Mouse (Mus musculus) CH12.LX (cell line): ENCODE results near the gene Ccdc141. TPM values are rescaled to one million over a fixed set of nuclear protein-coding genes. Genes with fewer than 3 reads are reported as not detected.

Experiments used
- DNase-seq: peaks from one replicate; pipeline ENCODE4 v3.0.0-alpha.2; 2013; ENCODE audit errors: extremely low read depth
- H3K27ac ChIP-seq: 2 replicates; pipeline ENCODE4 v1.5.1; 2012; ENCODE audit warnings: low read depth, mild to moderate bottlenecking, control low read depth, moderate library complexity; ENCODE audit not compliant: insufficient read depth
- H3K27me3 ChIP-seq: replicated peaks from 2 replicates; pipeline ENCODE3; 2012; ENCODE audit warnings: inconsistent platforms
- H3K36me3 ChIP-seq, 2 experiments: replicated peaks in 1 of 2; 2 replicates each; pipeline versions ENCODE3 to v1.6.1; 2012; ENCODE audit warnings: inconsistent platforms in 1 of 2, low read length in 1 of 2, mild to moderate bottlenecking in 1 of 2, mixed read lengths in 1 of 2, moderate library complexity in 1 of 2; ENCODE audit not compliant: control insufficient read depth in 1 of 2, insufficient read depth in 1 of 2
- H3K4me1 ChIP-seq, 2 experiments: 2 replicates each; pipeline ENCODE4 v1.6.1; 2012; ENCODE audit warnings: inconsistent platforms in 1 of 2, moderate library complexity in 1 of 2; ENCODE audit not compliant: insufficient read depth in 2 of 2, control insufficient read depth in 1 of 2
- H3K4me2 ChIP-seq: 2 replicates; pipeline ENCODE4 v1.6.1; 2012; ENCODE audit warnings: low read depth, mild to moderate bottlenecking, control low read depth; ENCODE audit not compliant: poor library complexity, insufficient read depth, severe bottlenecking
- H3K4me3 ChIP-seq, 3 experiments: fragments of 150-350 bp in 1 of 3; sonication (generic) in 1 of 3; replicated peaks in 1 of 3; 2 replicates each; pipeline versions ENCODE3 to v1.5.1; 2011 to 2012; ENCODE audit warnings: low read depth in 2 of 3, low read length in 2 of 3, mild to moderate bottlenecking in 2 of 3, moderate library complexity in 2 of 3, control low read depth in 1 of 3, improper control_type of control experiment in 1 of 3, inconsistent platforms in 1 of 3, mixed read lengths in 1 of 3; ENCODE audit not compliant: poor library complexity in 1 of 3
- H3K79me2 ChIP-seq: replicated peaks from 2 replicates; pipeline ENCODE4 v1.6.1; 2012; ENCODE audit warnings: mild to moderate bottlenecking, moderate library complexity; ENCODE audit not compliant: control insufficient read depth, poor library complexity, insufficient read depth, severe bottlenecking; ENCODE audit errors: extremely low read depth
- H3K9ac ChIP-seq: 2 replicates; pipeline ENCODE4 v1.6.1; 2012; ENCODE audit warnings: low read depth, mild to moderate bottlenecking, control low read depth, moderate library complexity; ENCODE audit not compliant: insufficient read depth
- H3K9me3 ChIP-seq: replicated peaks from 2 replicates; pipeline ENCODE3; 2012; ENCODE audit warnings: low read length, inconsistent platforms, mixed read lengths
- CHD2 ChIP-seq: IDR thresholded peaks from 2 replicates; pipeline ENCODE4 v1.6.1; 2011; ENCODE audit warnings: low read length, improper control_type of control experiment
- CTCF ChIP-seq, 2 experiments: IDR thresholded peaks in 1 of 2; conservative IDR thresholded peaks in 1 of 2; 2 replicates each; pipeline ENCODE4 v1.5.1; 2011 to 2012; ENCODE audit warnings: low read depth in 2 of 2, low read length in 2 of 2, improper control_type of control experiment in 1 of 2, inconsistent platforms in 1 of 2, mild to moderate bottlenecking in 1 of 2, moderate library complexity in 1 of 2
- E2F4 ChIP-seq: IDR thresholded peaks from 2 replicates; pipeline ENCODE4 v1.6.1; 2011; ENCODE audit warnings: low read depth, low read length, improper control_type of control experiment; ENCODE audit not compliant: insufficient replicate concordance
- ELF1 ChIP-seq: IDR thresholded peaks from 2 replicates; pipeline ENCODE4 v1.6.1; 2014; ENCODE audit warnings: low read depth, mild to moderate bottlenecking, inconsistent platforms, low read length, improper control_type of control experiment
- EP300 ChIP-seq: IDR thresholded peaks from 2 replicates; pipeline ENCODE4 v1.6.1; 2011; ENCODE audit warnings: low read length, improper control_type of control experiment
- ETS1 ChIP-seq: conservative IDR thresholded peaks from 2 replicates; pipeline ENCODE4 v1.6.1; 2012; ENCODE audit warnings: low read depth, mild to moderate bottlenecking, inconsistent platforms, low read length, improper control_type of control experiment, moderate library complexity
- GABPA ChIP-seq: IDR thresholded peaks from 2 replicates; pipeline ENCODE4 v1.6.1; 2012; ENCODE audit warnings: low read depth, low read length, improper control_type of control experiment, inconsistent platforms; ENCODE audit not compliant: insufficient replicate concordance
- HCFC1 ChIP-seq: IDR thresholded peaks from 2 replicates; pipeline ENCODE4 v1.6.1; 2012; ENCODE audit warnings: low read depth, mild to moderate bottlenecking, inconsistent platforms, low read length, improper control_type of control experiment
- IRF4 ChIP-seq: IDR thresholded peaks from 2 replicates; pipeline ENCODE4 v1.6.1; 2014; ENCODE audit warnings: low read depth, mild to moderate bottlenecking, inconsistent platforms, low read length, improper control_type of control experiment
- JUN ChIP-seq: IDR thresholded peaks from 2 replicates; pipeline ENCODE4 v1.6.1; 2011; ENCODE audit warnings: low read depth, mild to moderate bottlenecking, low read length, improper control_type of control experiment, moderate library complexity; ENCODE audit not compliant: insufficient read depth
- JUND ChIP-seq: conservative IDR thresholded peaks from 2 replicates; pipeline ENCODE4 v1.6.1; 2011; ENCODE audit warnings: low read depth, low read length, improper control_type of control experiment
- KAT2A ChIP-seq: IDR thresholded peaks from 2 replicates; pipeline ENCODE4 v1.6.1; 2012; ENCODE audit warnings: low read length, improper control_type of control experiment, inconsistent platforms; ENCODE audit not compliant: insufficient replicate concordance
- MAFK ChIP-seq: IDR thresholded peaks from 2 replicates; pipeline ENCODE4 v1.6.1; 2011; ENCODE audit warnings: low read length, improper control_type of control experiment; ENCODE audit not compliant: insufficient replicate concordance
- MAX ChIP-seq: IDR thresholded peaks from 2 replicates; pipeline ENCODE4 v1.6.1; 2011; ENCODE audit warnings: low read length, improper control_type of control experiment
- MYC ChIP-seq: IDR thresholded peaks from 2 replicates; pipeline ENCODE4 v1.6.1; 2011; ENCODE audit warnings: low read depth, mild to moderate bottlenecking, improper control_type of control experiment, low read length
- NELFE ChIP-seq: IDR thresholded peaks from 2 replicates; pipeline ENCODE4 v1.6.1; 2011; ENCODE audit warnings: low read depth, low read length, improper control_type of control experiment
- PAX5 ChIP-seq: IDR thresholded peaks from 2 replicates; pipeline ENCODE4 v1.6.1; 2012; ENCODE audit warnings: low read length, inconsistent platforms, mixed read lengths
- POLR2A ChIP-seq: IDR thresholded peaks from 2 replicates; pipeline ENCODE4 v1.6.1; 2011; ENCODE audit warnings: low read depth, mild to moderate bottlenecking, improper control_type of control experiment, low read length
- POLR2AphosphoS2 ChIP-seq: IDR thresholded peaks from 2 replicates; pipeline ENCODE4 v1.6.1; 2011; ENCODE audit warnings: low read depth, low read length, improper control_type of control experiment
- SIN3A ChIP-seq: IDR thresholded peaks from 2 replicates; pipeline ENCODE4 v1.6.1; 2012; ENCODE audit warnings: low read length, improper control_type of control experiment, inconsistent platforms
- SMC3 ChIP-seq: IDR thresholded peaks from 2 replicates; pipeline ENCODE4 v1.6.1; 2011; ENCODE audit warnings: low read depth, low read length, improper control_type of control experiment
- TBP ChIP-seq: conservative IDR thresholded peaks from 2 replicates; pipeline ENCODE4 v1.6.1; 2011; ENCODE audit warnings: low read depth, low read length, improper control_type of control experiment
- USF1 ChIP-seq: IDR thresholded peaks from 2 replicates; pipeline ENCODE4 v1.6.1; 2014; ENCODE audit warnings: low read depth, mild to moderate bottlenecking, inconsistent platforms, low read length, improper control_type of control experiment
- ZC3H11A ChIP-seq: IDR thresholded peaks from 2 replicates; pipeline ENCODE4 v1.6.1; 2012; ENCODE audit warnings: low read depth, mild to moderate bottlenecking, inconsistent platforms, low read length, improper control_type of control experiment
- ZKSCAN1 ChIP-seq: IDR thresholded peaks from 2 replicates; pipeline ENCODE4 v1.6.1; 2012; ENCODE audit warnings: low read depth, inconsistent platforms, low read length, improper control_type of control experiment, borderline replicate concordance
- ZMIZ1 ChIP-seq: IDR thresholded peaks from 2 replicates; pipeline ENCODE4 v1.6.1; 2012; ENCODE audit warnings: low read depth, mild to moderate bottlenecking, inconsistent platforms, low read length, improper control_type of control experiment
- dilution Hi-C: fragments of 300-500 bp; cut with MboI; formaldehyde crosslinking; loops from 2 replicates; pipeline ENCODE4 v1.14.3; 2020; ENCODE audit warnings: low sequenced_read_pairs; ENCODE audit not compliant: extremely low pct_unique_long_range_greater_than_20kb, extremely low pct_ligation_motif_present
- in situ Hi-C: fragments of 300-500 bp; cut with MboI; formaldehyde crosslinking; loops from 3 replicates; pipeline ENCODE4 v1.14.3; 2019; ENCODE audit warnings: low sequenced_read_pairs, low pct_ligation_motif_present, low pct_unique_long_range_greater_than_20kb, mixed read lengths
- polyA plus RNA-seq: library from polyadenylated mRNA; unstranded; fragments of >175 nt; gene quantifications from 2 replicates; pipeline ENCODE4 v1.2.1, GENCODE M21; 2012; ENCODE audit warnings: low read depth; ENCODE audit not compliant: insufficient read length
- total RNA-seq, 2 experiments: library from RNA; depleted of rRNA; stranded (reverse); fragments of 300-350 nt in 1 of 2; fragments of >200 nt in 1 of 2; gene quantifications; 2 replicates each; pipeline ENCODE4 v1.2.3; 2012 to 2014

Gene Ccdc141
- total and polyA plus RNA-seq, 3 experiments = not detected

DNA sequence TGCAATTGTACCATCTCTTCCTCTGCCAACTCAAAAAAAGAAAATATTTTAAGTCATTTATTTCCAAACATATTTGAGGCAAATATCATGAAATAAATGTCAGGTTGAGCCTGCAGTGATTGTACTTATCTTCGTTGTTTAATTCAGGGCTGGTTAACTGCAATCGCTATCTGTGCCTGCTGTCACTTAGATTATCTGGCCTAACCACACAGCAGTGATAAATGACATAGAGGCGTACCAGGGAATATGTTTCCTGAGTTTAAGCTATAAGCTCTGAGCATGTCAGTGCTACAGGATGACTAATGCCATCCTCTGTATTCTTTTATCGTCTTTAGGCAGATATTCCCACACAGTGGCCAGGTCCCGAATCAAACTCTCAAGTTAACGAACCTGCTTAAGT is 31.6 kb downstream of the Ccdc141 start:
- Histone ChIP-seq H3K9me3 (peaks cover 38% of the 10 kb centered on the region), H3K36me3 (no peaks in the 10 kb centered on the region), H3K27me3 (no peaks in the 10 kb centered on the region), H3K9ac (no peak overlapping the region), H3K4me1 (no peaks in the 10 kb centered on the region), H3K27ac (no peak overlapping the region)
- DNase-seq = no peak
- in situ Hi-C loops = no loop called here
- dilution Hi-C loops = no loop called here
- TF ChIP-seq GABPA = no peak
- no peak for TF ChIP-seq CTCF (conservative IDR thresholded peaks at IDR 0.05 in 1 of 2, IDR thresholded peaks at IDR 0.05 in 1 of 2; ENCODE audit: low read depth in 2 of 2, low read length in 2 of 2)
- TF ChIP-seq POLR2A = no peak
- TF ChIP-seq MAFK = no peak
- TF ChIP-seq PAX5 = no peak
- TF ChIP-seq SIN3A = no peak
- TF ChIP-seq, all 38 proteins: peak for 0
- H3K4me2 ChIP-seq = no peak overlapping the region
- H3K4me3 ChIP-seq = no peak overlapping the region
- H3K79me2 ChIP-seq = no peaks in the 10 kb centered on the region

DNA sequence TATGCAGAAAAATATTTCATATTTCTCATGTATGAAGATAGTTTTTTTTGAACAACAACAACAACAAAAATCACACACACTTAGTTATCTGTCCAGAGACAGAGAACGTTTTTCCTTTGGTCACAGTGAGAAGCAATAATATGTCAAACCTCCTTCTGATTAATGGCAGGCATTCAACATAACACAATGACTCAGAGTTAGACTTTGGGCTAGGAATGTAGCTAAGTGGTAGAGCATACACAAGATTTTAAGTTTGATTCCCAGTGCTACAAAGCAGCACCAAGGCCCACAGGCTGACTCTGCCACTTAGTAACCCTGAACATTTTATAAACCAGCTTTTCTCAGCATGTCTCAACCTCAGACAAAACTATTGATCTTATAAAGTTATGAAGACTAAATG is 35.5 kb downstream of the Ccdc141 start:
- Histone ChIP-seq H3K9me3 (peaks cover 41% of the 10 kb centered on the region), H3K4me1 (no peaks in the 10 kb centered on the region), H3K27me3 (no peaks in the 10 kb centered on the region), H3K4me2 (no peak overlapping the region), H3K9ac (no peak overlapping the region), H3K27ac (no peak overlapping the region), H3K4me3 (no peak overlapping the region), H3K79me2 (no peaks in the 10 kb centered on the region), H3K36me3 (no peaks in the 10 kb centered on the region)
- TF ChIP-seq CTCF (conservative IDR thresholded peaks at IDR 0.05 in 1 of 2, IDR thresholded peaks at IDR 0.05 in 1 of 2; ENCODE audit: low read depth in 2 of 2, low read length in 2 of 2) (no peak), SMC3 (no peak), EP300 (no peak), JUND (no peak), ZMIZ1 (no peak), MYC (no peak), HCFC1 (no peak)
- in situ Hi-C loops = no loop called here
- dilution Hi-C loops = no loop called here
- no peak for DNase-seq

DNA sequence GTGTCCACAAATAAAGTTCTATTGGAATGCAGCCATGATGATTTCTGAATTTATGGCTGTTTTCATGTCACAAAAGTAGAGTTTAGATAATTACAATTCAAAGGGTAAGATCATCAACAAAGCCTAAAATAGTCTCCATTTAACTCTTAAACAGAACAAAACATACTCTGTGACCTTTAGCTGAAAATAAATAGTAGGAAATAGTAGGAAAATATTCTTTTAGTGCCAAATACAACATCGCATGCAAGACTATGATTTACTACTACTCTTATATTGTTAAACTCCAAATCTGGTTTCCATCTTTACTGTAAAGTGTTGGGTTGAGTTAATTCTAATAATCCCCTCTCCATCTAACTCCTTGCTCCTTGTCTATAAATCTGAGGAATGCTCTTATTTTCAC is 37.0 kb downstream of the Ccdc141 start:
- dilution Hi-C loops (no loop called here), in situ Hi-C loops (no loop called here)
- Histone ChIP-seq H3K79me2 (no peaks in the 10 kb centered on the region), H3K4me3 (no peak overlapping the region), H3K4me2 (no peak overlapping the region), H3K9me3 (peaks cover 33% of the 10 kb centered on the region), H3K4me1 (no peaks in the 10 kb centered on the region), H3K9ac (no peak overlapping the region), H3K27me3 (no peaks in the 10 kb centered on the region), H3K36me3 (no peaks in the 10 kb centered on the region), H3K27ac (no peak overlapping the region)
- TF ChIP-seq KAT2A = no peak
- no peak for TF ChIP-seq MAX
- no peak for TF ChIP-seq POLR2A
- no peak for TF ChIP-seq NELFE
- no peak for TF ChIP-seq ZKSCAN1
- no peak for TF ChIP-seq TBP
- TF ChIP-seq ETS1 = no peak
- no peak for TF ChIP-seq ZC3H11A
- TF ChIP-seq E2F4 = no peak
- TF ChIP-seq IRF4 = no peak
- no peak for TF ChIP-seq SIN3A
- no peak for TF ChIP-seq CTCF (conservative IDR thresholded peaks at IDR 0.05 in 1 of 2, IDR thresholded peaks at IDR 0.05 in 1 of 2; ENCODE audit: low read depth in 2 of 2, low read length in 2 of 2)
- no peak for TF ChIP-seq USF1
- no peak for TF ChIP-seq EP300
- no peak for TF ChIP-seq ELF1
- no peak for TF ChIP-seq JUN
- no peak for TF ChIP-seq MAFK
- TF ChIP-seq POLR2AphosphoS2 = no peak
- TF ChIP-seq CHD2 = no peak
- DNase-seq = no peak
